Mouse (Mus musculus): ENCODE measurements around the gene Lrrc3c.
"Not testable (repeated sequence)": the region's sequence is repeated elsewhere in the genome, so short reads cannot be mapped to it uniquely, and the experiment has no call there.

The Lrrc3c gene

GRCm38 (mm10) chr11:98586087-98586891 is 11.8 kb upstream of the Lrrc3c start:
- DNase-seq (ENCODE audit: low spot score in 2 of 2) = peak; percentile 11 to 27

DNA sequence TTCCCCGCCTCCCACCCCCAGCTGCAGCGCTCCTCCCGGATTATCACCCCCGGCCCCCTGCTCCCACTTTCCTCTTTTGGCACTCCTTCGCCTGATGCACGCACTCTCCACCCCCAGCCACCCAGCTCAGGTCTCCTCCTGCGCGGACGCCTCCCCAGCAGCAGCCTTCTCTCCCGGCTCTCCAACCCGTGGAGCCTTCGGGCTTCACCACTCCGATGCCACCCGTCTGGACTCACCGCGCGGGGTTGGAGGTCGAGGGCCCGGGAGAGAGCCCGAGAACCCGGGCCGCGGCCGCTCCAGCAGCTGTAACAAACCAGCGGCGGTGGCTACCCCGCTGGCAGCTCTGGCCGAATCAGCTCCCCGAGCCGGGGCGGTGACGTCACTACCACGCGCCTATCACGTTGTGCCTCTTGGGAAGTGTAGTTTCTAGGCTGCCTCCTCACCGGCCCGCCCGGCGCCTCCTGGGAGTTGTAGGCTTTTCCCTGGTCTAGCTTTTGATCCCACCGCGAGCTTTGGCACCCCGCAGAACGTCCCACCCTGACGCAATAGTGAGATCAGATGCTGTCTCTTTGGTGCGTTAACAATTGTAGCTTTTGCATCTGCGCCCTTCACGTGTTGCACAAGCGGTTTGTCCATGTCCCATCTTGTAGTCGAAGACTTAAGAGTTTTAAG is 11.1 kb upstream of the Lrrc3c start, which contains the start of gene Ormdl3:
Gene Ormdl3 (minus strand): TSS at position 477 of the 672 bp plus-strand sequence.
- DNase-seq (ENCODE audit: low spot score in 2 of 2) = peak; percentile 95 to 97

DNA sequence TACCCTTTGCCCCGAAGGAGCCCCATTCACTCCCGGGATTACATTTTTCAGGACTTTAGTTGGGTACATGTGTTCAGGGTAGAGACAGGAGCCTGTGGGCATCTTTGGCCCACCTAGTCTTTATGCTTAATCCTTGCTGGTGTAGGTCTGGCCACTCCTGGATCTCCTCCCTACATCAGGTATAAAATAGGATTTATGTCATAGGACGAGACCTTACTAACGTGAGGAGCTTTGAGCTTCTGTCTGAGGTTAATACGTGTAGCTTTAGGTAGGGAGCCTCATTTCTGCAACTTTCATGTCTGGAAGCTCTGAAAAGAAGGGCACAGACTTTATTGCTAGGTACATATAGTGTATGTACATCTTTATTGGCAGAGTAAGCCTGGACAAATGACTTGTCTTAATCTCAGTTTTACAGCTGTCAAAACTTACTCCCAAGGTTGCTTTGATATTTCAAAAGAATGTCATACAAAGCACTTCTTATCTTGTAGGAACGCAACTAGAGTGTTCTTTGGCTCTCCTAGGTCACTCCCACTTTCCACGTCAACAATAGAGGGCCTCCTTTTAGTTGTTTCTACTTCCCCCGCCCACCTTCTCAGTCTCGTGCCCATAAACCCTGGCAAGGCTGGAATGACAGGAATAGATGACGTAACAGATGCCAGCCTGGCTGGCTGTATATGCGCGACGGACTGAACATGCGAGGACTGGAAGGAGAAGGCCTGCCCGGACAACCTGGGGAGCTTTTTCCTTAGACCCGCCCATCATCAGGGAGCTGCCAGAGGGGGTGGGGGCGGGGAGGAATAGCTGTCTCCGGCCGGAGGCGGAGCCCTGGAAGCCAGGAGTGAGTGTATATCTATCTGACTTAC is 10.2 kb upstream of the Lrrc3c start:
- DNase-seq (ENCODE audit: low spot score in 2 of 2) = peak; percentile 23 to 48

DNA sequence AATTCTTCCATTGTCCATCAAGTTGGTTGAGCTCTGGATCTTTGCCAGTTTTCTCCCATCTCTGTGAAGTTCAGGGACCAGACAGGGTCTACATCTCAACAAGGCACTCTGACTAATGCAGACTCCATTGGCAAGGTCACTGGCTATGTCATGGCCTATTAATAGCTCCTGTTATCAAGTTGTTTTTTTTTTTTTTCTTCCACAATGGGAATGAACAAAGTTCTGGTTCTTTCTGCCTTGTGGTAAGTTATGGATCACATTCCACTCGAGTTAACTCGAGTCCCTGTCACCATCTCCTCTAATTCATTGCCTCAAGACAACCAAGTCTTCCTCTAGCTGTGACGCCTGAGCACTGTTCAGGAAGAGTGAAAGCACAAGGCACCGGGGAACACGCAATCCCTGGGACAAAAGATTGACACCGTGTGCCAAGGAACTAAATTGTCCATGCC is 9.2 kb upstream of the Lrrc3c start:
- no peak for DNase-seq (ENCODE audit: low spot score in 2 of 2)

DNA sequence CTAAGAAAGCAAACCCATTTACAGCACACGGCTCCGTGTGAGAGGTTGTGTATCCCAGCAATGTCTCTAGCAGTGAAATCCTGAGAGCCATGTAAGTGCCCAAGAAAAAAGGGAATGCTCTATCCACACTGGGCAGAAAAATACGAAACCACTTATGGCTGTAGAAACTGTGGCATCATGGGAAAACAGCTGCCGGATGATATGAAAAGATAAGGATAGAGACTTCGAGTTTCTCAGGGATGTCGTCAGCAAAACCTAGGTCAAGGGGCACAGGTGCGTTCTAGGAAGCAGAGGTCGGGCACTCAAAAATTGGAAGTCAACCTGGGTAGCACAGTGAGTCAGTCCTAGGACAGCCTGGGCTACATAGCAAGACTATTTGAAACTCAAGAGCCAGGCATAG is 8.8 kb upstream of the Lrrc3c start:
- DNase-seq (ENCODE audit: low spot score in 2 of 2) = no peak

GRCm38 (mm10) chr11:98590548-98591445 is 7.3 kb upstream of the Lrrc3c start:
- no peak for DNase-seq (ENCODE audit: low spot score in 2 of 2)

GRCm38 (mm10) chr11:98595021-98595420 is 3.1 kb upstream of the Lrrc3c start:
- DNase-seq (ENCODE audit: low spot score in 2 of 2) = no peak

DNA sequence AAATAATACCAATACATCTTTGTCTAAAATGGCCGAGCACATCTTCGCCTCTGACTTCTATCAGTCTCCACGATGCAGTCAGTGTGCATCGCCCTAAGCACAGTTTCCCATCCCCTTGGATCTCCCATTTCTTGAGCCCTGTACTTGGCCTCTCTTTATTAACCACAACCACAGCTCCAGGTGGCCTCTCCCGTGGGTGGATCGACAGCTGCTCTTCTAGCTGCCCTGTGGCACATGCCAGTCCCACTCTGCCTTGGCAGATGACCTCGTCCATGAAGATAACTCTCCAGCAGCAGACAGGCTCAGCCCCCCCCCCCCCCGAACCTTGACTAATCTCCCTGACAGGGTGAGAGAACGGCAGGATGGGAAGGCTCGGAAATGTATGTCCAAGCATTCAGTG is 2.6 kb upstream of the Lrrc3c start:
- DNase-seq (ENCODE audit: low spot score in 2 of 2) = no peak

GRCm38 (mm10) chr11:98595955-98596354 is 2.1 kb upstream of the Lrrc3c start:
- DNase-seq (ENCODE audit: low spot score in 2 of 2) = no peak

DNA sequence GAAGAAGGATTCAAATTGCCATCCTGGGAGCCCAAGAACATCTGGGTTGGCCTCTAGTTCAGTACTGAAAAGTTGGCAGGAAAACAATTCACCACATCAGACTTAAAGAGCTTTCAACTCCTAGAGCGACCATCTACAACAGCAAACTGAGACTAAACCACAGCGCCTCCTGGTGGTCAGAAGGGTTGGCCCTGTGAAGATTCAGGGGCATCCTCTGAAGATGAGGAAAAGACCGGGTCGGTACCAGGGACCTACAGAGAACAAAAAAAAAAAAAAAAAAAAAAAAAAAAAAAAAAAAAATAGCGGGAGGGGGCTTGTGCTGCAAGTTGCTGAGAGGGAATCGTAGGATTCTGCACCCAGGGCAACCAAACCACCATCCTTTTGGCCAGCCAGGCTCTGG is 728 bp upstream of the Lrrc3c start:
- DNase-seq (ENCODE audit: low spot score in 2 of 2) = no peak

GRCm38 (mm10) chr11:98598851-98599290 is 780 bp downstream of the Lrrc3c start:
- no peak for DNase-seq (ENCODE audit: low spot score in 2 of 2)

DNA sequence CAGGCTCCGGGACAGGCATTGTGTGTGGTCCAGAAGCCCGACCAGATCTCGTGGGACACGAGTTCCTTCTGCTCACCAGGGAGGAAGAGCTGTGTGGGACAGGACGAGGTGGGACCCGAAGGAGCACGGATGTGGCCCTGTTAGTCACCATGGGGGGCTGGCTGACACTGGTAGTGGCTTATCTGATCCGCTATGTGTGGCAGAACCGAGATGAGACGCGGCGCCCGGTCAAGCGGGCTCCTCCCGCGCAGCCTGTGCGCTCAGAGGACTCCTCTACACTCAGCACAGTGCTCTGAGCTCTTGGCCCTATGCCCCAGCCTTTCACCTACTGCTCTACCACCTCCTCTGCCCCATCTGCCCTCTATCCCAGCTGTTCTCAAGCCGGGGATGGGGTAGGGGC is 1.2 kb downstream of the Lrrc3c start:
- no peak for DNase-seq (ENCODE audit: low spot score in 2 of 2)

- DNase-seq (ENCODE audit: low spot score in 2 of 2) = no peak
These were observed 4.1 kb downstream of the Lrrc3c start for GRCm38 (mm10) chr11:98602090-98602690.

DNA sequence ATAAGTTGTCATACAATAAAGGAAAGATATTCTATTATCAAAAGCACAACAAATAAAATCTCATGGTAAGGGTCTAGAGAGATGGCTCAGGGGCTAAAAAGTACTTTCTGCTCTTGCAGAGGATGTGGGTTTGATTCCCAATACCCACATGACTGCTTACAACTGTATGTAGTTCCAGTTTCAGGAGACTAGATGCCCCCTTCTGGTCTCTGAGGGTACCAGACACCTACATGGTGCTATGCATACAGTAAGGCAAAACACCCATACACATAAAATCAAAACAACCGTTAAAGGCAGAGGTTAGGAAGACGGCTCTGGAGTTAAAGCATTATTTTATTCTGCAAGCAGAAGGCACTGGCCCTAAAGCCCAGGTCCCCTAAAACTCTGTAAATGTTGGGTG is 5.9 kb downstream of the Lrrc3c start:
- no peak for DNase-seq (ENCODE audit: low spot score in 2 of 2)

GRCm38 (mm10) chr11:98604911-98605310 is 6.8 kb downstream of the Lrrc3c start:
- not testable (repeated sequence) for DNase-seq (ENCODE audit: low spot score in 2 of 2)

DNA sequence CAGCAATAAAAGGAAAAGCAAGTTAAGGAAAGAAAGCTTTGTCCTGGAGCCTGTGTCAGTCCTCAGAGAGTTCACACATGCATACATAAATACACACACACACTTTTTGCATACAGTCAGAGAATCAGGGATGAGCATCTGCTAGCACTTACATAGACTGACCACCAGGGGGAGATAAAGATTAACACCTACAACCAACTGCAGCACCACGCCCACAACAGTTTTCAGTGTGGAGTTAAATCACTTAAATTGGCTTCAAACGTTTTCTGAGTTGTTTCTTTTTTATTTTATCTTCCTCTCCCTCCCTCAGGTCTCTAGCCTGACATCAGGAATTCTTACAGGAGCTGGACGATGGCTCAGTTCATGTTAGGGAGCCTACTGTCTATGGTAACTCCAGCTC is 8.7 kb downstream of the Lrrc3c start:
- peak in 1 of 2 experiments; percentile 20 for DNase-seq (ENCODE audit: low spot score in 2 of 2)

DNA sequence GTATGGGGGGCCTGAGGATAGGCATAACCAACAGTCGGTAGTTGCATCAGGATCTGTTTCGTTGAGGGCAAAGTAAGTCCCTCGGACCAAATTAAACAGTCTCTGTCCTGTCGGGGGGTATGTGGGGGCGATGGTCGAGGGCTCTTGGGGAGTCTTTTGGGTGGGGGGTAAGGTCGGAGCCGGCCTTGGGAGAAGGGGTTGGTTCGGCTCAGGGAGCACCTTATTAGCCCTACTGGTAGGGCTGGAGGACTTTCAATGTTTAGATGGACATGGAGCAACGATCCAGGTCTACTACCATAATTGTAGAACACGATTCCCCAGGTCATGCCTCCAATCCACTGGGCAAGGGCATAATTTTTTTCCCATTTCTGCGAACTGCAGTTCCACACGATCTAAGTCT is 22.7 kb downstream of the Lrrc3c start:
- DNase-seq (ENCODE audit: low spot score in 2 of 2) = no peak

DNA sequence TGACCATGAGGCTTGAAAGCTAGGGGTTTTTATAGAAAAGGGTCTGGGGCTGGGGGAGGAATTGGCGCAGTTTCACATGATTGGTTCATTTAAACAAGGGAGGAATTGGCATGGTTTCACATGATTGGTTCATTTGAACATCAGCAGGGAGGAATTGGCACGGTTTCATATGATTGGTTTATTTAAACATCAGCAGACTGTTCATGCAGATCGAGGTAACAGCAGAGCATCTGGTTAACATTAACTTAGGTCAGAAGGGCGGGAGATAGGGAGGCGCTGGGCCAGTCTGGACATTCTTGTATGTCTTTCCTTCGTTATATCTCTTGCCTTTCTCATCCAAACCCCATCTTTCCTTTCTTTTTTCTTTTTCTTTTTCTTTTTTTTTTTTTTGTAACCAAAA is 25.9 kb downstream of the Lrrc3c start:
- DNase-seq (ENCODE audit: low spot score in 2 of 2) = not testable (repeated sequence)

- not testable (repeated sequence) for DNase-seq (ENCODE audit: low spot score in 2 of 2)
These were observed 26.3 kb downstream of the Lrrc3c start for GRCm38 (mm10) chr11:98624381-98624780.

GRCm38 (mm10) chr11:98625611-98626410 is 27.7 kb downstream of the Lrrc3c start, which contains the start of the genes Gm12355 and Gsdma3:
Gene Gm12355 (minus strand): TSS chr11:98625661.
Gene Gsdma3 (plus strand): TSS chr11:98626360.
- DNase-seq (ENCODE audit: low spot score in 2 of 2) = no peak
